Mouse (Mus musculus): ENCODE results near the gene Synj1.

Synj1 gene

GRCm38 (mm10) chr16:90934687-90935328, 76.3 kb downstream of the Synj1 start, which contains the start of gene Cfap298:
Cfap298 (minus strand) TSS chr16:90935114.
- DNase-seq, result peak; percentile 91 to 92

GRCm38 (mm10) chr16:90934193-90934686, 76.9 kb downstream of the Synj1 start:
- peak in 1 of 2 experiments; percentile 62 for DNase-seq

- no peak for DNase-seq
Observed at GRCm38 (mm10) chr16:90933534-90934176, 77.5 kb downstream of the Synj1 start.

DNA sequence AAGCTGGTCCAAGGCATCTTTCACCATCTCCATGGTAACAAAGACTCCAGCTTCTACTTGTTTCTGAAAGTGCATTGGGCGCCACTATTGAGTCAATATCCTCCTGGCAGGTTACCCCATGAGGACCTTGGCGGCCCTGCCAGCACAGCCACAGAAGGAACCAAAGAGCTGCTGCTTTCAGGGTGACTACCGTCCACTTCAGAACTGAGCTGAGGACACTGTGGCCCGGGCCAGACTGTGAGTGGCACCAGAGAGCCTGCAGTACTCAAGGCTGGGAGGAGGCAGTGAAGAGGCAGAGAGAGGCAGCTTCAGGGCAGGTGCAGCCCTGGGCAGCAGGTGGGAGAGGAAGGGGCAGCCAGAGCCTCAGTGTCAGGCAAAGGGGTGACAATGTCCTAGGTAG, 83.7 kb downstream of the Synj1 start:
- DNase-seq, result no peak

DNA sequence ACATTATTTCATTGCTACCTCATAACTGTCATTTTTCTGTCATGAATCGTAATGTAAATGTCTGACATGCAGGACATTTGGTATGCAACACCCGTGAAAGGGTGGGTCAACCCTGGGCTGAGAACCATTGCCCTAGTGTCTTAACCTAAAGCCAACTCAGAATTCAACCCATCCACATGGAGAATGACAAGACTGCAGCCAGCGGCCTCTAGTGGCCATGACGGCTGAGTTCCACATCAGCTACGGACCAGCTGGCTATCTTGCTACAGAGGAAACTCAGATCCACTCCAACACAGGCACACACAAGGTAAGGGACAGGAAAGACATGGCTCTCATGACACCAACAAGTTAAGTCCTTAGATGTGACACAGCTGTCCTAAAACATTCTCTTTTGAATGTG, 85.6 kb downstream of the Synj1 start:
- peak; percentile 62 to 65 for DNase-seq

GRCm38 (mm10) chr16:90924606-90925370, 86.3 kb downstream of the Synj1 start:
- no peak for DNase-seq

- DNase-seq, result peak; percentile 66 to 71
Observed at GRCm38 (mm10) chr16:90921471-90922159, 89.5 kb downstream of the Synj1 start.

DNA sequence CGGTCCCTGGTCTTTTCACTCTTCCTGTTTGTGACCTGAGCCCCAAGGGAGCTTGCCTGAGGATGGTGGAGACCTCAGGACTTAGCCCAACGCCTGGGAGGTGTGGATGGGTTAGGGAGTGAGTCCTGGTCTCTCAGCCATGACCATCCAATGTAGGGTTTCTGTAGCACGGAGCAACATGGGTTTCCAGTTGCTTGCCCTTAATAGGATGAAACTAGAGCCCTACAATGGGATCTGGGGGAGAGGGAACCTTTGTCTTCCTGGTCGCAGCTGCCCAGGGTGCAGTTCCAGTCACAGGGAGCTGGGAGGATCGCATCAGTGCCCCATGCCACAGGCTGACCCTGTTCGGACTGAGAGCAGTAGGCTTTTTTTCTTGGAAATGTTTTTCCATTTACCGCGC, 94.0 kb downstream of the Synj1 start:
- DNase-seq, result no peak

DNA sequence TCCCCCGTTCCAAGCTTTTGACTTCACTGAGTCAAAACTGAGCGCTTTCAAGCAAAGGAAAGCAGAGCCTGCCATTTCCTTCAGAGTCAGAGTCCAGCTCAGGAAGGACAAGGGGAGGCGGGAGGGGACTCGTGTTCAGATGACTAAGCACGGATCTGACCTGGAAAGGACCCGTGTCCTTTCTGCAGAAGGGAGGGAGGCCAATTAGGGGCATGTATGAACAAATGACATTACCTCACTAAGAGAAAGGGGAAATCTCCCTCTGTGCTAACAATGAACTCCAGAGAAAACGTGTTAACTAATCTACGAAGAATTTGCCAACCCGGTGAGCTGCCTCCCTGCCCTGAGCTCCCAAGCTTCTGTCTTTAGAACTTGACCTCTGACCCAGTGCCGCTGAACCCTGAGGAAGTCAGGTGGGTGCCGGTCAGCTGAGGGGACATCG, 95.0 kb downstream of the Synj1 start:
- DNase-seq, result no peak

- no peak for DNase-seq
Observed at GRCm38 (mm10) chr16:90911766-90912165, 99.3 kb downstream of the Synj1 start.

DNA sequence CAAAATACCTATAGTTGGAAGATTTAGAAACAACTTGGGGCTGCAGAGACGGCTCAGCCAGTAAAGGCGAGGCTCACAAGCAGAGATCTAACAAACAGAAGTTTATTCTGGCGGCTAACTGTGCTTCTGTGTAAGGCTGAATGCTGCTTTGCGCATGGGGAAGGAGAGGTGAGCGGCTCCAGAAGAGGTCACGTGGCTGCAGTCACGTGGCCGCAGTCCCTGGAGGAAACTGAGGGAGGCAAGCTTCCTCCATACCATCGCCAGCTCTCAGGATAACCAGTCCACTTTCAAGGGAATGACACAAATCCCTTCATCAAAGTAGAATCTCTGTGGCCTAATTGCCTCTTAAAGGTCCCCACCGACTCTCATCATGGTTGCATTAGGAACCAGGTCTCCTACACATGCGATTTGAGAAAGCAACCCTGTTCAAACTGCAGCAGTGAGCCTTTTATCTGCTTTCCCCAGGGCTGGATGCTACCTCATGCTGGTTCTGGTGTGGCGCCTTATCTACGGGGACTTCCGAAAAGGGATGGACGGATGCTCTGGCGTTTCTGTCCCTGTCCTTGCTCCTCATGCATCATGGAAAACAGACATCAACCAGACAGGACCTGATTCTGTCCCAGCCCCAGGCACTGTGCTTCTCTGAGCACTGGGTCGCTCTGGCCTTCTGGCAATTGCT, 100.1 kb downstream of the Synj1 start:
- no peak for DNase-seq

- DNase-seq, result no peak
Observed at GRCm38 (mm10) chr16:90907250-90907649, 103.9 kb downstream of the Synj1 start.

DNA sequence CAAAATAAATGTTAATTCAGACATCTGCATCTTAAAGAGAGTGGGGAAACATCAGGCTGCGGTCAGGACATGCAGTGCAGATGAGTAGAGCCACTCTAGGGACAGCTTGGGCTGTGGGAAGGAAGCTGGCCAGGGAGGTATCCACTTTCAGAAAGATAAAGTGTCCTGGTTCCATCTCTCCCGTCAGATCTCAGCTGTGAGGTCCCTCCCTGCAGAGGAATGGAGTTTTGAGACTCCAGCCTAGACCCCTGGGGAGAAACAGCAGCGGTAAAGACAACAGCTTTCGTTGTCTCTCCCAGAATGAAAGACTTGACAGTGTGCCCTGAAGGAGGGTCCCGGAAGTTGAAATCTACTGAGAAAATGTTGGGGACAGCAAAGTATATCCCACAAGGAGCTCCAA, 107.8 kb downstream of the Synj1 start:
- DNase-seq, result no peak

DNA sequence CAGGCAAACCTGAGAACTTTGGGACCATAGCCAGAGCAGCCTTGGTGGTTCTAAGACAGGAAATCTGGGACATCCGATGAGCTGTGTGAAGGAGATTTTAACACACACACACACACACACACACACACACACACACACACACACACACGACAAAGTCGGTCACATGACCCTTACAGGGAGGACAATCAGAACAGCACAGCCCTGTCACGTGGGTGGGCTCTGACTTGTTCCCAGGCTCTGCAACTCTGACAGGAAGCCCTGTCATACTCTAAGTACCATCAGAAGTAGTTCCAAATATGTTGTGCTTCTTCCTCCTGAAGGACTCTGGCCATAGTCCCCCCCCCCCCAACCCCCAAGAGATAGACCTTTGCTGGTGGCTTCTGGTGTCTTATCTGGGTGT, 109.7 kb downstream of the Synj1 start:
- DNase-seq, result no peak

- DNase-seq, result no peak
Observed at GRCm38 (mm10) chr16:90899498-90899897, 111.6 kb downstream of the Synj1 start.

DNA sequence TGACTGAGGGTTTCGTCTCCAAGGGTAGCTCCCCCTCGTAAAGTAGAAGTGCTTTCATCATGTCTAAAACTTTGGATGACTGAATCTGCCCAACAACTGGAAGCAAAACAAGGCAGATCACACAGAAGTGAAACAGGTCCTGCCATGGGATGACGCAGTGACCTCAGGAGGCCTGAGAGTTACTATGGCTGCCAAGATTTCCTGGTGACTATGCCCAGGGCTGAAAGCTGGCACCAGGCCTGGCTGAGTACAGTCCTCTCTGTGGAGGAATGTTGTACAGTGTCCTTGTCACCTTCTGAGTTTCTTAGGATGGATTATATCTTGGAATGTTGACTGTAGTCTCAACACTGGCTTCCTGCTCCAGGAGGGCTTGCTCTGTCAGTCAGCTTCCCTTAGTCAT, 113.5 kb downstream of the Synj1 start:
- DNase-seq, result no peak

DNA sequence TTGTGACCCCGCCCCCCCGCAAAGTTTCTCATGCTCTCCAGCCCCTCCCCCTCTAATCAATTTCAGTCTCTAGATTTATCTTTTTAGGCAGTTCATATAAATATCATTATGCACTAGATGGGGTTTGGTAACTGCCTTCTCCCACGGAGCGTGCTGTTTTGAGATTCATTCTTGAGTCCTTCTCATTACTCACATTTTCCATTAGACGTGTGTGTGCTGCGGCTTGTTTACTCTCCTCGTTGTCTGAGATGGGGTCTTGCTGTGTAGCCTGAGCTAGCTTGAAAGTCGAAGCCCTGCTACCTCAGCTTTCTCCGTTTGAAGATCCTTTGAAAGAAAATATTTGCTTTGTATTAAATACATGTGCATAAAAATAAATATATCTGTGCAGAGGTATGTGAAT, 117.3 kb downstream of the Synj1 start:
- DNase-seq, result no peak

GRCm38 (mm10) chr16:90893019-90893418, 118.1 kb downstream of the Synj1 start:
- DNase-seq, result no peak

GRCm38 (mm10) chr16:90892081-90892480, 119.0 kb downstream of the Synj1 start:
- DNase-seq, result no peak

DNA sequence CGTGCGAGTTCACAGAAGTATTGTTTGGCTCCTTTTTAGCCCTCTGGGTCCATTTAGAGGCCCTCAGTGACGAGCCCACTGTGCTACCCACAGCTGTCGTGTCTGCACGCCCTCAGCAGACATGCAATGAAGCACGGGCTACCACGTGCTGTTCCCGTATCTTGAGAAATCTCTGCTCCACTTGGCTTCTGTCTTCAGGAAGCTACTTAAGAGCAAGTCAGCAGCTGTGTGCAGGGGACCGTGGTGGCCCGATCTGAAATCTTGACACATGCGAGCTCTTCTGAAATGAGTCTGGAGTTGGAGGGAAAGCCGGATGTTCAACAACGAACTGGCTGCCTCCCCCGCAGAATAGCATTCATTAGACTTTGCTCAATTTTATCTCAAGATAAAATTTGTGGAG, 119.5 kb downstream of the Synj1 start:
- no peak for DNase-seq

GRCm38 (mm10) chr16:90890683-90891082, 120.4 kb downstream of the Synj1 start:
- no peak for DNase-seq
